Mouse (Mus musculus) ES-Bruce4 (cell line): ENCODE results near the gene Hdgf.

ENCODE experiments used
- CTCF ChIP-seq: IDR thresholded peaks from one replicate; pipeline ENCODE4 v1.8.1; 2011; ENCODE audit warnings: low read depth, low read length
- POLR2A ChIP-seq: IDR thresholded peaks from one replicate; pipeline ENCODE4 v1.8.1; 2011; ENCODE audit warnings: low read length; ENCODE audit not compliant: insufficient read depth

DNA sequence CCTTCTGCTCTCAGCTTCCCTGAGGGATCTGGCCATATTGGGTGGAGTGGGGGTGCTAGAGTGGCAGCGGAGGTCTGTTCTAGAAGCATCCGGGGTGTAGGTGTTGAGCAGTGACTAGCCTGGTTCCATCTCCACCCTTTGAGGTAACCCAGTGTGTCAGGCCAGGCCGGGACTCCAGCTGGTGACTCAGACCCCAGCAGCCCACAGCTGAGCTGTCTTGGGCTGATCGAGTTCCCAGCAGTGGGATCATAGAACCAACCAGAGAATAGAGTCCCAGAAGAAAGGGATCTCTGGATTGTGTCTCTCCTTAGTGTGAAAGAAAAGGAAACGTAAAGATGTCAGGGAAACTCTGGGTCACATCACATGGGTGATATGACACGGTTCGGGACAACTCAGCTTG lies 53.2 kb downstream of the Hdgf start:
- TF ChIP-seq POLR2A: no peak
- TF ChIP-seq CTCF: no peak
